Mouse (Mus musculus) spleen, adult 12 weeks (tissue): ENCODE measurements at regions not wholly inside any gene's neighbourhood (a gene's known extent, or its start where the extent isn't known, plus 50 kb on each side); places are given as distances from the start of the nearest gene placed in this dataset.

Experiments
- DNase-seq: peaks from one replicate; pipeline ENCODE4 v3.0.0; 2022; ENCODE audit warnings: low spot score

GRCm38 (mm10) chr15:62885331-62885730 is 959.6 kb downstream of the Gsdmc2 start:
- no peak for DNase-seq

- no peak for DNase-seq
These were observed 973.8 kb downstream of the Gsdmc2 start for GRCm38 (mm10) chr15:62871082-62871766.

DNA sequence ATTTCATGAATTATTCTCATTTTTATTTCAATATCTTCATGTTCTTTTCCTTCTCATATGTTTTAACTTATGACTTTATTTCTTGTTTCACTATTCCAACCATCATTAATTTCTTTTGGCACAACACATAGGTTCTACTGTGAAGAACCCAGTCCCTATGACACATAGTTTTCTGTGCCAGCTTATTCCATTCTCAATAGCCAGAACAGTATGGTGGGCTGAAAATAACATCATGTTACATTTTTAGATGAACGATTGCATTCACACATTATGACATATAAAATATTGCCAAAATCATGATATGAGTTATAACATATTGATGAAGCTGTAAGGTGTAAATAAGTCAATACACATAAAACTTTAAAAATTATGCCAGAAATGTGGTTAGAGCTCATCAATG is 982.4 kb downstream of the Gsdmc2 start:
- no peak for DNase-seq

DNA sequence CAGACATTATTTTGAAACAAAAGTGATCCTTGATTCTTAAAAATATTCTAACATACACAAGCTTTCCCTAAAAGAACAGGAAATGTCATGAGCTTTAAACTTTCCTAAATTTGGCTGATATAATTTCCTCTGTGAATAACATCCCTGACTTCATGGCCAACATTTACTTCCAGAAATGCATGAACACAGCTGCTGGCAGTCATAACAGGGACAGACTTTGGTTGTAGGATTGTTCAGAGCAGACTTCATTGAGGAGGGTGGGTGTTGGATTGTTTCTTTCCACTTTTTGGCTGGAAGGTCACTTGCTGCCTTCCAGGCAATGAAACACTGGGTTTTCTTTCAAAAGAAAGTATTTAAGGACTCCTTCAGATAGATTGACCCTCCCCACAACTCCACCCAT is 983.6 kb downstream of the Gsdmc2 start:
- no peak for DNase-seq

GRCm38 (mm10) chr15:62849326-62849725 is 995.7 kb downstream of the Gsdmc2 start:
- DNase-seq, result no peak

GRCm38 (mm10) chr15:62845884-62846283 is 999.1 kb downstream of the Gsdmc2 start:
- DNase-seq, result no peak

DNA sequence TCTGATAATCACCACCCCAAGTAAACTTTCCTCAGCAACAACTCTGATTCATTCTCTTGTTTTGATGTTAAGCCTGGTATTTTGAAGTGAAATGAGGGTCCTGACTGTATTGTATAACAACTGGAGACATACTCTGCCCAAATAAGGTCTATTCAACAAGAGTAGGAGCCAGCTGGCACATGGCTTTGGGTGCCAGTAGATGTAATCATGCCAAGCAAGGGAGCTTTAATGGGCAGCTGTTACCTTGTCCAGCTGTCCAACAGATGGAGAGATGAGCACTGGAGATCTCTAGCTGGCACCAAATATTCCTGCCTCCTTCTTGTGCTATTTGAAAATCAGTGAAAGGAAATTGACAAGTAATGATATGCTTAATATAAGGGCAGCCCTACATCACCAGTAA is 1019.4 kb downstream of the Gsdmc2 start:
- no peak for DNase-seq

- DNase-seq, result no peak
These were observed 1021.0 kb downstream of the Gsdmc2 start for GRCm38 (mm10) chr15:62823861-62824518.

- no peak for DNase-seq
These were observed 1022.7 kb downstream of the Gsdmc2 start for GRCm38 (mm10) chr15:62822305-62822704.

GRCm38 (mm10) chr15:62813093-62813492 is 1031.9 kb downstream of the Gsdmc2 start:
- DNase-seq, result no peak

GRCm38 (mm10) chr15:62812026-62812425 is 1033.0 kb downstream of the Gsdmc2 start:
- DNase-seq, result no peak

GRCm38 (mm10) chr15:62809320-62809719 is 1035.7 kb downstream of the Gsdmc2 start:
- no peak for DNase-seq

- no peak for DNase-seq
These were observed 1036.7 kb downstream of the Gsdmc2 start for GRCm38 (mm10) chr15:62808087-62808808.

DNA sequence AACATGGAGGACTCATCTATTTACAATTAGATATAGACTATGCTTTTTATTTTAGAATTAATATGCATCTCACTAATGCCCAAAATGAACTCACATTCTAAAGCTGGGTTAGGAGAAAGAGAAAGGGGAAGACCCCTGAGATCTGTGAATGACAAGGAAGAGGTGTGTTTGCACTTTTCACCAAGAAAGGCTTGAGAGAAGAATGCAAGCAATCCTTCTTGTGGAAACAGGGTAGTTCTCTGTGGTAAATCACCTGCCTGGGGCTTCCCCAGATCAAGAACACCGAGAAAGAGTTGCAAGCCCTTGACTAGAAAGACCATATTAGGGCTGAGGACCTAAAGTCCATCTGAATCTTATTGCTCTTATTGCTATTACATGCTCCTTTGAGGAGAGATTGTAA is 1037.6 kb downstream of the Gsdmc2 start:
- DNase-seq, result no peak

DNA sequence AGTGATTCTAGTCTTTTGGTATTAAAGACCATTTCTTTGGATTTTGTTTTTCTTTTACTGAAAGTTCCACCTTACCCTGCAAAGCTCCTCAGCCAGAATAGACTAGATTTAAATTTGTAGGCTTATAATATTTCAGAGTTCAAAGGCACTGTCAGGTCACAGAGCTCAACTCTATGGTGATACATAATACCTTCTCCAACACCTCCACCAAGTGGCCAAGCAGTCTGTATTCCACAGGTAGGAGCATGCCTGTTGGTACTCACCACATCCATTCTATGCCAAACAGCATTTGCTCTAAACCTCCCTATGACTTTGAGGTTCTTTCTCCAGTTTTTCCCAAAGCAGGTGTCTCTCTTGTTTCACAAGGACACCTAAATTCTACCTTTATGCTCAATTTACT is 1042.2 kb downstream of the Gsdmc2 start:
- DNase-seq, result no peak

DNA sequence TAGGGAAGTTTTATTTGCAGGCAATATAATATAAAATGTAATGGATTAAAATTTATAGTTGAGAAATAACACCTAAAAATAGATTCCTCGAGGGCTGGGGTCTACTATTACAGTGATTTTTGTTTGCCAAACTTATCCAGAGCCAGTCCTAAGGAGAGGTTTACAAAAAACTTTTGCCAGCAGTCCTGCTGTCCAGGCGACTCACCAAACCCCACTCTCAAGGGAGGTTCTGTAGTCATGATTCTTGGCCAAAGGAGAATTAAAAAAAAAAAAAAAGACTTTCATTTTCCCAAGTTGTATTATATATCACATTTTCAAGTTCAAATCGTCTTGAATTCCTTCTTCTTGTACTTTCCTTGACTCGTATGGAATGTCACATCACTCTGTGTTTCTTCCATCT is 1046.2 kb downstream of the Gsdmc2 start:
- no peak for DNase-seq

- no peak for DNase-seq
These were observed 1051.4 kb downstream of the Gsdmc2 start for GRCm38 (mm10) chr15:62793569-62793968.

DNA sequence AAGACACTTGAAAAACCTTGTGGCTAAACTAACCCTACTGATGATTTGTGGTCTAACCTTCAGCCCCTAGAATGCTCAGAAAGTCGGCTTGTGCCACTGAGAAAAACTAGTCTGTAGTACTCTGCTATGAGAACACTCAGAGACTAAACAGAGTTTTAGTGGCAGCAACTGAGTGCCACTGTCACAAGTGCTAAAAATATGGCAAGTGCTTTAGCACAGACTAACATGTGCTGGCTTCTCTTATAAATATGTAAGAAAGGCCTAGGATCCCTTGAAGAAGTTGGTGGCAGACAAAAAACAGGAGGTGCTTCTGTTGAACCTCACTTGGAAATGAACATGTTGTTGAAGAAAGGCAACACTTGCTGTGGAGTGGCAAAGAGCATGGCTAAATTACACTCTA is 1052.9 kb downstream of the Gsdmc2 start:
- DNase-seq, result no peak

DNA sequence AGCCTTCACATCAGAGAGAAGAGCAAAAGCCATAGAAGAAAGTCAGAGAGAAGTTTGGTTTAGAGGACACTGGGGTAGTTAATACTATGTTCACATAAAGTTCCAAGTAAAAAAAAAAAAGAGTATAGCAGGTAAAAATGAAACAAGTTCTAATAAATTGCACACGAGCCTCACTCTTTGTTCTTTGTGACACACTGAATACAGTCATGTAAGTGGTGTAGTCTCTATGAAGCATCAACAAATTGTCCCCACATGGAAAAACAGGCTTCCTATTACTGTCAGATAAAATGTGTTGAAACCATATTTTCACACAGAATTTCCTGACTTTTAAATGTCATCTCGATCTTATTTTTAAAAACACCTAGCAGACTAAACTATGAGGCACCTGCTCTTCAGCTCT is 1057.2 kb downstream of the Gsdmc2 start:
- DNase-seq, result no peak

DNA sequence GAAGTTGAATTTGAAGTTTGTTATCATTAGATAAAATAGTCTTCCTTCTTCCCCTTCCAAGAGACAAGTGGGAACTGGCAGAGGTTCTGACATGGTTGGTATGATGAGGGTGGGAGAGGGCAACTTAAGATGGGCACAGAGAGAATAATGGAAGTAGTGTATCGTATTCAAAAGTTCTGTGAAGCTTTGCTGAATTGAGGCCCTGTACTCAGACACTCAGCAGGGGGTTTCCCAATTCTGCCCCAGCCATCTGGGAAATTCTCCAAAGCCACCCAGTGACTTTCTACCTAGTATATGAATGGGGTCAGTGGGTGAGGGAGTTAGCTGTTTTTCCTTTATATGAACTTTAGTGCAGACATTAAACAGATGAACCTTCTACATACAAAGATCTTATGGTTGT is 1058.7 kb downstream of the Gsdmc2 start:
- no peak for DNase-seq

DNA sequence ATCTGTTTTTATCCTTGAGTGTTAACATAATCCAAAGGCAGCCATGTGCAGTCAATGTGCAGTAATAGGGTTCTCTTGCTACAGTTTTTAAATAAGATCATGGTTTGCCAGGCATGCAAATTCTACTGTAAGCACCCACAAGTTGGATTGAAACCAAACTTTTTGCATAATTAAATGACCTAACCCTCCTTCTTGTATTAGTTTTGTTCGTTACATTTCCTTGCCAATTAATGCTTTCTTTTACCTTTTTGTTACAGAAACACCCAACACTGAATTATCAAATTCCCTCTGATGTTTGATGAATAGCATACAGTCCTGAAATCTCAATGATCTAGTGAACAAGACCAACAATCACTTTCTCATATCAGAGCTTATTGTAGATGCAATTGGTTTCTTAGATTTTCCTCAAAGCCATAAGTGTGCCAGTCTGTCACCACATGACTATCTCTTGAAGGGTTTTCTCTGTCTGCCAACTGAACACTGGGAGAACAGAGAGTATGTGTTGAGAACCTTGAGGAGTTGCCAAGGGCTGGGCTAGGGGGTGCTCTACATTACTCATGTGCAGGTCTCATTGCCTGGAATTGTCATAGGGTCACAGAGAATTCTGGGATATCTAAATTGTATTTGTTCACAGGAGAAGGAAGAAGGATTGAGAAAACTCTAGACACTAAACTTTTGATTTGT is 1060.4 kb downstream of the Gsdmc2 start:
- no peak for DNase-seq

GRCm38 (mm10) chr15:62778899-62779298 is 1066.1 kb downstream of the Gsdmc2 start:
- no peak for DNase-seq

GRCm38 (mm10) chr15:62752686-62753085 is 1092.3 kb downstream of the Gsdmc2 start:
- DNase-seq, result no peak
